Mouse (Mus musculus) myocyte (in vitro differentiated cells): ENCODE results near the gene Rpsa. TPM values are rescaled to one million over a fixed set of nuclear protein-coding genes. Genes with fewer than 3 reads are reported as not detected.

Source experiments
- H3K27me3 ChIP-seq: one replicate; pipeline ENCODE4 v1.6.1; 2011; ENCODE audit not compliant: control insufficient read depth, insufficient read depth, insufficient read length
- H3K36me3 ChIP-seq: one replicate; pipeline ENCODE4 v1.6.1; 2011; ENCODE audit not compliant: control insufficient read depth, insufficient read depth
- H3K4me2 ChIP-seq: one replicate; pipeline ENCODE4 v1.6.1; 2011; ENCODE audit warnings: low read depth, control low read depth
- H3K4me3 ChIP-seq: one replicate; pipeline ENCODE4 v1.5.1; 2011; ENCODE audit warnings: mild to moderate bottlenecking, control low read depth, moderate library complexity
- H3K79me2 ChIP-seq: one replicate; pipeline ENCODE4 v1.6.1; 2011; ENCODE audit not compliant: control insufficient read depth, insufficient read depth
- H3ac ChIP-seq: one replicate; pipeline ENCODE4 v1.6.1; 2011; ENCODE audit not compliant: control insufficient read depth, insufficient read length
- CEBPB ChIP-seq: IDR thresholded peaks from 2 replicates; pipeline ENCODE4 v1.6.1; 2011; ENCODE audit warnings: mild to moderate bottlenecking, moderate library complexity; ENCODE audit not compliant: poor library complexity, insufficient read depth, severe bottlenecking
- E2F4 ChIP-seq: IDR thresholded peaks from one replicate; pipeline ENCODE4 v1.6.1; 2011; ENCODE audit warnings: mild to moderate bottlenecking, control low read depth, moderate library complexity; ENCODE audit not compliant: insufficient read depth
- MAX ChIP-seq: IDR thresholded peaks from one replicate; pipeline ENCODE4 v1.6.1; 2011; ENCODE audit warnings: low read depth, mild to moderate bottlenecking, control low read depth
- MYOD1 ChIP-seq, 3 experiments: IDR thresholded peaks; one replicate each; pipeline ENCODE4 v1.6.1; 2011; ENCODE audit warnings: control low read depth in 2 of 3, low read depth in 2 of 3, mild to moderate bottlenecking in 2 of 3, moderate library complexity in 1 of 3; ENCODE audit not compliant: insufficient read length in 2 of 3, control insufficient read depth in 1 of 3
- MYOG ChIP-seq, 3 experiments: IDR thresholded peaks; one replicate each; pipeline ENCODE4 v1.6.1; 2011; ENCODE audit warnings: control low read depth in 2 of 3, low read depth in 2 of 3, mild to moderate bottlenecking in 2 of 3; ENCODE audit not compliant: insufficient read length in 2 of 3, control insufficient read depth in 1 of 3, insufficient read depth in 1 of 3
- POLR2A ChIP-seq: IDR thresholded peaks from one replicate; pipeline ENCODE4 v1.6.1; 2011; ENCODE audit warnings: low read depth, mild to moderate bottlenecking, control low read depth, moderate library complexity; ENCODE audit not compliant: insufficient read length
- POLR2AphosphoS2 ChIP-seq: IDR thresholded peaks from one replicate; pipeline ENCODE4 v1.6.1; 2011; ENCODE audit warnings: low read depth, control low read depth; ENCODE audit not compliant: insufficient read length
- REST ChIP-seq: IDR thresholded peaks from one replicate; pipeline ENCODE4 v1.6.1; 2011; ENCODE audit warnings: mild to moderate bottlenecking, control low read depth, moderate library complexity; ENCODE audit not compliant: insufficient read depth, insufficient read length
- SRF ChIP-seq: IDR thresholded peaks from one replicate; pipeline ENCODE4 v1.6.1; 2011; ENCODE audit warnings: low read depth; ENCODE audit not compliant: control insufficient read depth, insufficient read length
- TCF12 ChIP-seq: IDR thresholded peaks from one replicate; pipeline ENCODE4 v1.6.1; 2011; ENCODE audit warnings: mild to moderate bottlenecking, control low read depth; ENCODE audit not compliant: poor library complexity, insufficient read depth, severe bottlenecking
- TCF3 ChIP-seq: IDR thresholded peaks from one replicate; pipeline ENCODE4 v1.6.1; 2011; ENCODE audit warnings: low read depth, control low read depth; ENCODE audit not compliant: insufficient read length
- USF1 ChIP-seq: IDR thresholded peaks from one replicate; pipeline ENCODE4 v1.6.1; 2011; ENCODE audit warnings: low read depth, mild to moderate bottlenecking, control low read depth, moderate library complexity
- polyA plus RNA-seq: library from polyadenylated mRNA; unstranded; fragments of >200 nt; fragmentation: generic; extraction: Trizol; gene quantifications from one replicate; pipeline ENCODE4 v1.2.1, GENCODE M21; 2012; ENCODE audit warnings: missing spikeins

The Rpsa gene
- polyA plus RNA-seq, 1 experiment, result 2,555 TPM

- Histone ChIP-seq H3K4me3 (no peak overlapping the region), H3K79me2 (peaks cover 20% of the 10 kb centered on the region), H3K36me3 (peaks cover 32% of the 10 kb centered on the region), H3ac (no peak overlapping the region), H3K4me2 (no peak overlapping the region), H3K27me3 (no peaks in the 10 kb centered on the region)
- TF ChIP-seq USF1, result no peak
- TF ChIP-seq TCF3, result no peak
- no peak for TF ChIP-seq TCF12
- no peak for TF ChIP-seq REST
- no peak for TF ChIP-seq SRF
- no peak for TF ChIP-seq E2F4
- no peak for TF ChIP-seq POLR2A
- no peak for TF ChIP-seq MYOD1 (IDR thresholded peaks at IDR 0.05; ENCODE audit: control insufficient read depth in 1 of 3, insufficient read length in 2 of 3, low read depth in 2 of 3)
- TF ChIP-seq CEBPB, result no peak
- no peak for TF ChIP-seq MYOG (IDR thresholded peaks at IDR 0.05; ENCODE audit: control insufficient read depth in 1 of 3, insufficient read depth in 1 of 3, insufficient read length in 2 of 3, low read depth in 2 of 3)
These were observed 4.3 kb downstream of the Rpsa start for GRCm38 (mm10) chr9:120131784-120132288.

GRCm38 (mm10) chr9:120132980-120133754 lies 5.7 kb downstream of the Rpsa start:
- H3K4me2 ChIP-seq, result no peak overlapping the region
- no peak overlapping the region for H3ac ChIP-seq
- H3K27me3 ChIP-seq, result no peaks in the 10 kb centered on the region
- peaks cover 16% of the 10 kb centered on the region for H3K79me2 ChIP-seq
- TF ChIP-seq POLR2A (peak; percentile 14), MYOG (IDR thresholded peaks at IDR 0.05; ENCODE audit: control insufficient read depth in 1 of 3, insufficient read depth in 1 of 3, insufficient read length in 2 of 3, low read depth in 2 of 3) (no peak), SRF (no peak), REST (no peak), TCF3 (no peak), USF1 (no peak), MYOD1 (IDR thresholded peaks at IDR 0.05; ENCODE audit: control insufficient read depth in 1 of 3, insufficient read length in 2 of 3, low read depth in 2 of 3) (no peak), MAX (no peak), POLR2AphosphoS2 (peak; percentile 92)
- peaks cover 32% of the 10 kb centered on the region for H3K36me3 ChIP-seq
- H3K4me3 ChIP-seq, result no peak overlapping the region

- H3K79me2 ChIP-seq, result peaks cover 8% of the 10 kb centered on the region
- TF ChIP-seq MYOD1 (IDR thresholded peaks at IDR 0.05; ENCODE audit: control insufficient read depth in 1 of 3, insufficient read length in 2 of 3, low read depth in 2 of 3) (no peak), MAX (no peak), POLR2AphosphoS2 (peak; percentile 65)
- H3K4me3 ChIP-seq, result no peak overlapping the region
- H3K36me3 ChIP-seq, result peaks cover 30% of the 10 kb centered on the region
- no peak overlapping the region for H3K4me2 ChIP-seq
- no peaks in the 10 kb centered on the region for H3K27me3 ChIP-seq
- H3ac ChIP-seq, result no peak overlapping the region
These were observed 6.4 kb downstream of the Rpsa start for GRCm38 (mm10) chr9:120133755-120134475.

- no peak overlapping the region for H3K4me2 ChIP-seq
- TF ChIP-seq POLR2AphosphoS2, result peak; percentile 21
- TF ChIP-seq REST, result no peak
- H3K27me3 ChIP-seq, result no peaks in the 10 kb centered on the region
These were observed 7.2 kb downstream of the Rpsa start for GRCm38 (mm10) chr9:120134529-120135160.

GRCm38 (mm10) chr9:120135454-120135853 lies 8.0 kb downstream of the Rpsa start:
- H3K79me2 ChIP-seq, result no peaks in the 10 kb centered on the region
- H3K4me3 ChIP-seq, result no peak overlapping the region
- H3ac ChIP-seq, result no peak overlapping the region
- TF ChIP-seq MYOG (IDR thresholded peaks at IDR 0.05; ENCODE audit: control insufficient read depth in 1 of 3, insufficient read depth in 1 of 3, insufficient read length in 2 of 3, low read depth in 2 of 3), result no peak
- no peak for TF ChIP-seq CEBPB
- no peak for TF ChIP-seq SRF
- no peak for TF ChIP-seq REST
- no peak for TF ChIP-seq E2F4
- no peak for TF ChIP-seq MYOD1 (IDR thresholded peaks at IDR 0.05; ENCODE audit: control insufficient read depth in 1 of 3, insufficient read length in 2 of 3, low read depth in 2 of 3)
- TF ChIP-seq TCF12, result no peak
- TF ChIP-seq POLR2A, result no peak
- no peak for TF ChIP-seq TCF3
- peaks cover 16% of the 10 kb centered on the region for H3K36me3 ChIP-seq
- no peak overlapping the region for H3K4me2 ChIP-seq
- no peaks in the 10 kb centered on the region for H3K27me3 ChIP-seq

More at GRCm38 (mm10) chr9:120134529-120135160, 7.2 kb downstream of the Rpsa start:
- H3K79me2 ChIP-seq, result peaks cover under 1% of the 10 kb centered on the region
- H3K4me3 ChIP-seq, result no peak overlapping the region
- H3K36me3 ChIP-seq, result peaks cover 23% of the 10 kb centered on the region
- H3ac ChIP-seq, result no peak overlapping the region
